Mouse (Mus musculus): ENCODE data around the gene Ssbp2. TPM values are rescaled to one million over a fixed set of nuclear protein-coding genes. Genes with fewer than 3 reads are reported as not detected.

The Ssbp2 gene
- polyA plus RNA-seq, 1 experiment from 2014 or later, result 4.6 TPM

GRCm38 (mm10) chr13:91662751-91663150, 202.7 kb downstream of the Ssbp2 start:
- no peak overlapping the region for H3K27ac ChIP-seq
- no peaks in the 10 kb centered on the region for H3K36me3 ChIP-seq (ENCODE audit: inconsistent target)
- H3K79me2 ChIP-seq (ENCODE audit: inconsistent target), result no peaks in the 10 kb centered on the region
- no peak overlapping the region for H3K4me3 ChIP-seq (ENCODE audit: inconsistent target)
- WGBS (ENCODE audit: missing documents), result 94% methylated on average over 2 of the region's 2 CpGs

- H3K4me3 ChIP-seq (ENCODE audit: inconsistent target), result no peak overlapping the region
- 95% methylated on average over 3 of the region's 3 CpGs for WGBS (ENCODE audit: missing documents)
These were observed 213.2 kb downstream of the Ssbp2 start for GRCm38 (mm10) chr13:91673241-91673640.

GRCm38 (mm10) chr13:91680764-91681437, 220.8 kb downstream of the Ssbp2 start:
- no peak overlapping the region for H3K27ac ChIP-seq
- 47% methylated on average over 8 of the region's 8 CpGs for WGBS (ENCODE audit: missing documents)

More at GRCm38 (mm10) chr13:91673241-91673640, 213.2 kb downstream of the Ssbp2 start:
- Histone ChIP-seq H3K79me2 (ENCODE audit: inconsistent target) (no peaks in the 10 kb centered on the region), H3K36me3 (ENCODE audit: inconsistent target) (no peaks in the 10 kb centered on the region), H3K27ac (no peak overlapping the region)

GRCm38 (mm10) chr13:91681474-91681873, 221.4 kb downstream of the Ssbp2 start:
- H3K79me2 ChIP-seq (ENCODE audit: inconsistent target), result no peaks in the 10 kb centered on the region
- WGBS (ENCODE audit: missing documents), result 78% methylated on average over 3 of the region's 3 CpGs
- no peaks in the 10 kb centered on the region for H3K36me3 ChIP-seq (ENCODE audit: inconsistent target)
- no peak overlapping the region for H3K4me3 ChIP-seq (ENCODE audit: inconsistent target)
- H3K27ac ChIP-seq, result no peak overlapping the region

More at GRCm38 (mm10) chr13:91680764-91681437, 220.8 kb downstream of the Ssbp2 start:
- Histone ChIP-seq H3K4me3 (ENCODE audit: inconsistent target) (no peak overlapping the region), H3K79me2 (ENCODE audit: inconsistent target) (no peaks in the 10 kb centered on the region), H3K36me3 (ENCODE audit: inconsistent target) (no peaks in the 10 kb centered on the region)

GRCm38 (mm10) chr13:91690118-91690517, 230.0 kb downstream of the Ssbp2 start:
- Histone ChIP-seq H3K79me2 (ENCODE audit: inconsistent target) (no peaks in the 10 kb centered on the region), H3K4me3 (ENCODE audit: inconsistent target) (no peak overlapping the region), H3K36me3 (ENCODE audit: inconsistent target) (no peaks in the 10 kb centered on the region), H3K27ac (no peak overlapping the region)
- WGBS (ENCODE audit: missing documents), result 98% methylated on average over 5 of the region's 5 CpGs

GRCm38 (mm10) chr13:91693615-91694014, 233.5 kb downstream of the Ssbp2 start:
- no peaks in the 10 kb centered on the region for H3K79me2 ChIP-seq (ENCODE audit: inconsistent target)
- WGBS (ENCODE audit: missing documents), result 92% methylated on average over 7 of the region's 7 CpGs
- no peaks in the 10 kb centered on the region for H3K36me3 ChIP-seq (ENCODE audit: inconsistent target)
- H3K4me3 ChIP-seq (ENCODE audit: inconsistent target), result no peak overlapping the region
- no peak overlapping the region for H3K27ac ChIP-seq

- 96% methylated on average over 2 of the region's 2 CpGs for WGBS (ENCODE audit: missing documents)
- H3K36me3 ChIP-seq (ENCODE audit: inconsistent target), result no peaks in the 10 kb centered on the region
- H3K4me3 ChIP-seq (ENCODE audit: inconsistent target), result no peak overlapping the region
- no peaks in the 10 kb centered on the region for H3K79me2 ChIP-seq (ENCODE audit: inconsistent target)
- no peak overlapping the region for H3K27ac ChIP-seq
These were observed 235.3 kb downstream of the Ssbp2 start for GRCm38 (mm10) chr13:91695406-91695805.

- 88% methylated on average over 2 of the region's 2 CpGs for WGBS (ENCODE audit: missing documents)
- Histone ChIP-seq H3K4me3 (ENCODE audit: inconsistent target) (no peak overlapping the region), H3K36me3 (ENCODE audit: inconsistent target) (no peaks in the 10 kb centered on the region), H3K27ac (no peak overlapping the region), H3K79me2 (ENCODE audit: inconsistent target) (no peaks in the 10 kb centered on the region)
These were observed 236.1 kb downstream of the Ssbp2 start for GRCm38 (mm10) chr13:91696109-91696645.

GRCm38 (mm10) chr13:91697011-91697410, 236.9 kb downstream of the Ssbp2 start:
- no peak overlapping the region for H3K4me3 ChIP-seq (ENCODE audit: inconsistent target)
- H3K27ac ChIP-seq, result no peak overlapping the region
- 76% methylated on average over 3 of the region's 3 CpGs for WGBS (ENCODE audit: missing documents)
- H3K79me2 ChIP-seq (ENCODE audit: inconsistent target), result no peaks in the 10 kb centered on the region
- no peaks in the 10 kb centered on the region for H3K36me3 ChIP-seq (ENCODE audit: inconsistent target)

GRCm38 (mm10) chr13:91702337-91702736, 242.3 kb downstream of the Ssbp2 start:
- Histone ChIP-seq H3K36me3 (ENCODE audit: inconsistent target) (no peaks in the 10 kb centered on the region), H3K27ac (no peak overlapping the region)
- WGBS (ENCODE audit: missing documents), result 1% methylated on average over 6 of the region's 6 CpGs

GRCm38 (mm10) chr13:91719487-91719886, 259.4 kb downstream of the Ssbp2 start:
- Histone ChIP-seq H3K79me2 (ENCODE audit: inconsistent target) (no peaks in the 10 kb centered on the region), H3K27ac (no peak overlapping the region), H3K36me3 (ENCODE audit: inconsistent target) (no peaks in the 10 kb centered on the region), H3K4me3 (ENCODE audit: inconsistent target) (no peak overlapping the region)
- WGBS (ENCODE audit: missing documents), result 99% methylated on average over 6 of the region's 6 CpGs

More at GRCm38 (mm10) chr13:91702337-91702736, 242.3 kb downstream of the Ssbp2 start:
- no peak overlapping the region for H3K4me3 ChIP-seq (ENCODE audit: inconsistent target)
- no peaks in the 10 kb centered on the region for H3K79me2 ChIP-seq (ENCODE audit: inconsistent target)

- Histone ChIP-seq H3K79me2 (ENCODE audit: inconsistent target) (no peaks in the 10 kb centered on the region), H3K27ac (no peak overlapping the region), H3K4me3 (ENCODE audit: inconsistent target) (no peak overlapping the region), H3K36me3 (ENCODE audit: inconsistent target) (no peaks in the 10 kb centered on the region)
- WGBS (ENCODE audit: missing documents), result 85% methylated on average over 7 of the region's 8 CpGs
These were observed 263.1 kb downstream of the Ssbp2 start for GRCm38 (mm10) chr13:91723108-91723735.

- H3K79me2 ChIP-seq (ENCODE audit: inconsistent target), result no peaks in the 10 kb centered on the region
- no peak overlapping the region for H3K4me3 ChIP-seq (ENCODE audit: inconsistent target)
- no peaks in the 10 kb centered on the region for H3K36me3 ChIP-seq (ENCODE audit: inconsistent target)
- no peak overlapping the region for H3K27ac ChIP-seq
- WGBS (ENCODE audit: missing documents), result 82% methylated on average over 7 of the region's 7 CpGs
These were observed 263.6 kb downstream of the Ssbp2 start for GRCm38 (mm10) chr13:91723736-91724119.

GRCm38 (mm10) chr13:91724211-91724610, 264.1 kb downstream of the Ssbp2 start:
- no peak overlapping the region for H3K27ac ChIP-seq
- H3K4me3 ChIP-seq (ENCODE audit: inconsistent target), result no peak overlapping the region
- no peaks in the 10 kb centered on the region for H3K36me3 ChIP-seq (ENCODE audit: inconsistent target)
- 76% methylated on average over 3 of the region's 3 CpGs for WGBS (ENCODE audit: missing documents)
- no peaks in the 10 kb centered on the region for H3K79me2 ChIP-seq (ENCODE audit: inconsistent target)

- Histone ChIP-seq H3K36me3 (ENCODE audit: inconsistent target) (no peaks in the 10 kb centered on the region), H3K27ac (no peak overlapping the region), H3K4me3 (ENCODE audit: inconsistent target) (no peak overlapping the region), H3K79me2 (ENCODE audit: inconsistent target) (no peaks in the 10 kb centered on the region)
- WGBS (ENCODE audit: missing documents), result 86% methylated on average over 3 of the region's 3 CpGs
These were observed 265.0 kb downstream of the Ssbp2 start for GRCm38 (mm10) chr13:91725130-91725529.
